Mouse (Mus musculus) embryonic fibroblast, embryonic 13.5 days (primary cell): ENCODE data around the gene Pygm. TPM values are rescaled to one million over a fixed set of nuclear protein-coding genes. Genes with fewer than 3 reads are reported as not detected.
A peak's percentile ranks its signal among the peaks of the same experiment; 100 is the strongest.

Experiments used
- H3K27ac ChIP-seq: 2 replicates; pipeline ENCODE4 v1.5.1; 2012; ENCODE audit warnings: low read length, control low read depth, inconsistent platforms; ENCODE audit not compliant: insufficient read depth
- H3K4me1 ChIP-seq: 2 replicates; pipeline ENCODE4 v1.6.1; 2011; ENCODE audit warnings: low read length; ENCODE audit not compliant: control insufficient read depth, insufficient read depth
- H3K4me3 ChIP-seq: 2 replicates; pipeline ENCODE4 v1.5.1; 2011; ENCODE audit warnings: mild to moderate bottlenecking, control low read depth, low read length; ENCODE audit not compliant: insufficient read depth
- CTCF ChIP-seq: IDR thresholded peaks from 2 replicates; pipeline ENCODE4 v1.5.1; 2011; ENCODE audit warnings: mild to moderate bottlenecking, control low read depth, low read length, moderate library complexity, borderline replicate concordance; ENCODE audit not compliant: insufficient read depth
- POLR2A ChIP-seq: IDR thresholded peaks from 2 replicates; pipeline ENCODE4 v1.6.1; 2011; ENCODE audit warnings: low read depth, mild to moderate bottlenecking, control low read depth, low read length, moderate library complexity
- polyA plus RNA-seq: library from polyadenylated mRNA; stranded (reverse); fragments of >200 nt; gene quantifications from 2 replicates; pipeline ENCODE4 v1.2.4, GENCODE M21; 2011; ENCODE audit warnings: low read depth; ENCODE audit not compliant: missing spikeins, insufficient read length

Gene Pygm
- polyA plus RNA-seq, 1 experiment, result 0.91 TPM

GRCm38 (mm10) chr19:6373539-6374400 is 10.4 kb upstream of the Pygm start:
- Histone ChIP-seq H3K4me3 (no peak overlapping the region), H3K4me1 (peaks cover 7% of the 10 kb centered on the region), H3K27ac (no peak overlapping the region)
- peak; percentile 67; the same call in 1 of the 2 replicates for TF ChIP-seq CTCF
- TF ChIP-seq POLR2A, result no peak

- TF ChIP-seq POLR2A (no peak), CTCF (no peak)
Measured at GRCm38 (mm10) chr19:6374571-6374970, 9.6 kb upstream of the Pygm start.

DNA sequence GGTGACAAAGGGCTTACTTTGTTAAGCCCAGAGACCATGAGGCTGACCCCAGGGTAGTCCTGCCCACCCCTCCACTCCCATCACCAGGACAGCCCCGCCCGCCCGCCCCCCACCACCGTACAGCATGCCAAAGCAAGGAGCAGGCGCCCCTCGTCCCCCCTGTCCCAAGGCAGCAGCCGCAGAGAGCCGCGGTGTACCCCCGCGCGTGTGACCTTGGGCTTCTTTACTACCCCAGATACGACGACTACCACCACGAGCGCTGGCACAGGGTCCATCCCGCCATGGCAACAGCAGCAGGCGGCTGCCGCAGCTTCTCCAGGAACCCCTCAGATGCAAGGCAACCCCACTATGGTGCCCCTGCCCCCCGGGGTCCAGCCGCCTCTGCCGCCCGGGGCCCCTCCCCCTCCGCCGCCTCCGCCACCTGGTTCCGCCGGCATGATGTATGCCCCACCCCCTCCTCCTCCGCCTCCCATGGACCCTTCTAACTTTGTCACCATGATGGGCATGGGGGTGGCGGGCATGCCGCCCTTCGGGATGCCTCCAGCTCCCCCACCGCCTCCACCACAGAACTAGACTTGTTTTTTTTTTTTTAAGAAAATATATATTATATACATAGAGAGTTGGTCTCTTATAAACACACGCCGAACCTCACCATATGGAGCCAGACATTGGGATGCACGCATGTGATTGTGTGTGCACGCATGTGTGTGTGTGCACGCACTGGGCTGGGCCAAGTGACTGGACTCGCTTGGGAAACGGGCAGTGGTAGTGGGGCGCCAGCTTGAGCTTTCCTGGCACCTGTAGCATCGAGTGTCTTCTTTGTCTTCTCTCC is 8.6 kb upstream of the Pygm start:
- H3K4me1 ChIP-seq, result peaks cover 7% of the 10 kb centered on the region
- H3K4me3 ChIP-seq, result no peak overlapping the region
- H3K27ac ChIP-seq, result no peak overlapping the region
- TF ChIP-seq POLR2A, result no peak
- TF ChIP-seq CTCF, result no peak

More at GRCm38 (mm10) chr19:6374571-6374970, 9.6 kb upstream of the Pygm start:
- Histone ChIP-seq H3K4me1 (peaks cover 7% of the 10 kb centered on the region), H3K27ac (no peak overlapping the region), H3K4me3 (no peak overlapping the region)

GRCm38 (mm10) chr19:6376255-6376564 is 8.0 kb upstream of the Pygm start:
- no peak overlapping the region for H3K4me3 ChIP-seq
- peaks cover 7% of the 10 kb centered on the region for H3K4me1 ChIP-seq
- peak; percentile 48; the same call in 1 of the 2 replicates for TF ChIP-seq CTCF
- no peak for TF ChIP-seq POLR2A
- no peak overlapping the region for H3K27ac ChIP-seq

DNA sequence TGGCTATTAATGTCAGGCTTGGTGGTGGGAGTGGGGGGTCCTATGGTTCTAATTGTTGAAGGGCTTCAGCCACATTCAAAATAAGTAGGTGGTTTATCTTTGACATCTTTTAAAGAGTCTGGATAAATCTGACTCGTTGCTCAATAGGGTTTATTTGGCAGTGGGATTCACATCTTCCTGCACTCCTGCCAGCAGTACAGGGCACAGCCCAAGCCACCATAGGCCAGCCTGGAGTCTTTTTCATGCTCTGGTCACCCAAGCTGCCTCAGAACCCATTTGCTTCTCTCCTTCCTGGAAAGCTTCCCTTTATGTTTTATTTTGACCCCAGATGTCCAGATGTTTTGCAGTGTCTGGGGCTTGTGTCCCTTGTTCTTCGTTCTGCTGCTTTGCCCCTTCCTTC is 7.6 kb upstream of the Pygm start:
- H3K27ac ChIP-seq, result no peak overlapping the region
- no peak overlapping the region for H3K4me3 ChIP-seq
- H3K4me1 ChIP-seq, result peaks cover 7% of the 10 kb centered on the region
- no peak for TF ChIP-seq CTCF
- no peak for TF ChIP-seq POLR2A

DNA sequence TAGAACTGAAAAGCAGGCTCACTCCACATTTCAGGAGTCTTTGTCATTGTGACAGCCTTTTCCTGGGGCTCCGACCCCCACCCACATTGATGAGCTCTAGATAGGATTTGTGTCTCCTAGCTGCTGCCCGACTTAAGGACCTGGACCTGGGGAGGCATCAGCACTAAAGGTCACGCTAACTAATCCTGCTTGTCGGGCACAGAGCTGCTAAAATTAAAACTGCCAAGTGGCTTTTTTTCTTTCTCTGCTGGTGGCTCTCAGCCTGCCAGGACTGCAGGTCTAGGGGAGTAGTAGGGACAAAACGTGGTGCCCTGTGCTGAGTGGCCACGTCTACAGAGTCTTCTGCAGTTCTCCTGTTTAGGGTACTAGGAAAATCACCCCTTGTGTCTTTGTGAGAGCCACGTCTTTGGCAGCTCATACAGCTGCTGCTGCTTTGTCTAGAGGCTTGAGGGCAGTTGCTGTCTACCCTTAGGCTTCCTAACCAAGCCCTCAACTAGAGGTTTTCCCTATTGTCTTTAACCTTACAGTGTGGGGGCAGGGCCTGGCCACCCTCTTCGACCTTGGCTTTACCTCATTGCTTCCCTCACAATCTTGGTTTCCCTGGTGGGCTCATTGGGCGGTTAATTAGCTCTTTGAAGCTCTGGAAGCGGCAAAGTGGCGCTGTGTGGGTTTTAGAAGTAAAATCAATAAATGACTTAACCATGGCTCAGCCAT is 6.7 kb upstream of the Pygm start:
- no peaks in the 10 kb centered on the region for H3K4me1 ChIP-seq
- no peak overlapping the region for H3K4me3 ChIP-seq
- no peak overlapping the region for H3K27ac ChIP-seq
- TF ChIP-seq POLR2A, result no peak

- TF ChIP-seq POLR2A (no peak), CTCF (no peak)
- H3K4me3 ChIP-seq, result no peak overlapping the region
- H3K27ac ChIP-seq, result no peak overlapping the region
- no peaks in the 10 kb centered on the region for H3K4me1 ChIP-seq
Measured at GRCm38 (mm10) chr19:6380411-6381166, 3.6 kb upstream of the Pygm start.

DNA sequence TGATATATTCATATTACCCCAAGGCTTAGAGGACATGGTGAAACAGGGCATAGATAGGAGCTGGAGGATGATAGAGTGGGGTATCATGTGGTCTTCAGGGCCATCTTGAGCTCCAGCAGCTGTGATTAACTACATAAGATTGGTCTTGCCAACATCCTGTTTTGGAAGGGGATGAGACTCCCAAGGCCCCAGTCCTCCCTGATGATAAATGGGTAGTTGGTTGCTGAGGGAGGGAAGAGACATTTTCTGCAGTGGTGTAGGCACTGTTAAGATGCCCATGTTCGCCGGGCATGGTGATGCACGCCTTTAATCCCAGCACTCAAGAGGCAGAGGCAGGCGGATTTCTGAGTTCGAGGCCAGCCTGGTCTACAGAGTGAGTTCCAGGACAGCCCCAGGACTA is 3.0 kb upstream of the Pygm start:
- TF ChIP-seq POLR2A (no peak), CTCF (no peak)
- Histone ChIP-seq H3K27ac (no peak overlapping the region), H3K4me3 (no peak overlapping the region), H3K4me1 (no peaks in the 10 kb centered on the region)

DNA sequence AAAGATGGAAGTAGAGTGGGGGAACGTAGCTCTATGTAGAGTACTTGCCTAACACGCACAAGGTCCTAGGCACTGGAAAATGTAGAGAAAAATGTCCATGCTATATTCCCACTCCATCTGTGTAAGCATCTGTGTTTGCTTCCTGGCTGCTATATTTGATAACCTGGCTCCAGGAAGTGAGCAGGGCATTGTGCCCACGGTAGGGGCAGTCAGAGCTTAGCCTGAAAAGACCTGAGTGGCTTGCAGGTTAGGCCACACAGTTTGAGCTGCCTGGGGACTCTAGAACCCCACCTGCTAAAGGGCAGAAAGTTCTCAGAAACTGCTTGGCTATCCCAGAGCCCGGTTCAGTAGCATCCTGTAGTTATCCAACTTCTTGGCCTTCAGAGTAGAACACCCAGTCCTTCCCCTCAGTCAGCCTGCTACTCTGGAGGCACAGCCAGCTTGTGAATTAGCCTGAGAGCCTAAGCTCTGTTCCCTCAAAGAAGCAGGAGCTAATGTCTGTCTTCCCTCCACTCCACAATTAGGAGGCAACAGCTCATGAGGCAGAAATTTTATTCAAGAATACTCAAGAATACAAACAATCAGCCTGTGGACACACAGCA is 1.8 kb upstream of the Pygm start:
- Histone ChIP-seq H3K4me3 (no peak overlapping the region), H3K27ac (no peak overlapping the region), H3K4me1 (no peaks in the 10 kb centered on the region)
- TF ChIP-seq POLR2A (no peak), CTCF (no peak)
